Mouse (Mus musculus) megakaryocyte-erythroid progenitor cell, adult 5-6 weeks (primary cell): ENCODE measurements around the gene A530032D15Rik. TPM values are rescaled to one million over a fixed set of nuclear protein-coding genes. Genes with fewer than 3 reads are reported as not detected.
"Not testable (repeated sequence)": the region's sequence is repeated elsewhere in the genome, so short reads cannot be mapped to it uniquely, and the experiment has no call there.

Source experiments
- ATAC-seq: replicated peaks from 2 replicates; pipeline ENCODE4 v1.8.0; 2016; ENCODE audit warnings: mild to moderate bottlenecking, inconsistent platforms; ENCODE audit not compliant: severe bottlenecking, poor library complexity, low FRiP score, low TSS enrichment
- total RNA-seq, 2 experiments: library from RNA; stranded (forward) in 1 of 2; stranded (reverse) in 1 of 2; fragments of 200-1000, 215-1000 nt in 1 of 2; fragments of >200 nt in 1 of 2; fragmentation: Nextera tagmentation in 1 of 2; gene quantifications; 2 replicates each; pipeline ENCODE4 v1.2.3; 2014 to 2017

Gene A530032D15Rik
- total RNA-seq, 2 experiments from 2014 or later, result 0.28 TPM; not detected in 1

DNA sequence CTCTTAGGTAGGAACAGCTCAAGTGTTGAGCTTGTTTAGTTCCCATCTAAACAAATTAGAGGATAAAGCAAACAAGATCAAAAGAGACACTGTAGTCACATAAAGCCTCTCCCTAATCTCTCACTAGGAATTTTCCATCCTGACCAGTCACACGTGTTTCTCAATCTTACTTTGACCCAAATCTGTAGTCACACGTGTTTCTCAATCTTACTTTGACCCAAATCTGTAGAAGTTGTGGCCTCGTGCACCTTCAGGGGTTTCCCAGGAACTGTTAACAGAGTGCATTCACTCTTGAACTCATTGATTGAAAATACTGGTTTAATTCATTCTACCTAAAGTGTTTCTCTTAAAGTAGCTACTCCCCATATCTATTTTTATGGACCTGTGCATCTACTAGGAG, 36.6 kb downstream of the A530032D15Rik start:
- ATAC-seq, result not testable (repeated sequence)

DNA sequence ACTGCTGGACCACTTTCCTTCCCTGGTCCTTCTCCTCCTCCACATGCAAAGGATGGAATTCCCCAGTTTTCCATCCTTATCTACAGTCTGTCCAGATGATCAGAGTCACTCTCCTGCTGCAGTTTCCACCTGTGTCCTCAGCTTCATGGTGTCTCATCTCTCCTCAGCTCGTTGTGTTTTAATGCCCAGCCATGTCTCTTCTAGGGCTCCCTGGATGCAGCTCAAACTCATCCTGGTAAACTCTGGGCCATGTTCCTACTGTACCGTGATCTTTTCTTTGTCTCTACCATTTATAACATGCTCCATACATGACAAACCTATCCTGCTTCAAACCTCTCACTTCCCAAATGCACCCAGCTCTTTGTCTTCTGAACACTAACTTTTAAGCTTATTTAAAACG, 38.0 kb downstream of the A530032D15Rik start:
- ATAC-seq, result not testable (repeated sequence)

DNA sequence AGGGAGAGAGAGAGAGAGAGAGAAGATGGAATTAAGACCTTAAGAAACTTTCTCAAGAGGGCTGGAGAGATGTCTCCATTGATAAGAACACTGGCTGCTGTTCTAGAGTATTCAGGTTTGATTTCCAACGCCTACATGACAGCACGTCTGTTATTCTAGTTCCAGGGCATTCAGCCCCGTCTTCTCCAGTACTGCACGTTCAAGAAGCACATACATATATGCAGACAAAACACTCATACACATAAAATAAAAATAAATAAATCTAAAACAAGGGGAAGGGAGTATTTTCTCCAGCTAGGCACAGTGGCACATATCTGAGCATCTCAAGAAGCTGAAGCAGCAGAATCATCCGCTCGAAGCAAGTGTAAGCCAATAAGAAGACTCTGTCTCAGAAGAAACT, 73.9 kb downstream of the A530032D15Rik start:
- ATAC-seq, result not testable (repeated sequence)

DNA sequence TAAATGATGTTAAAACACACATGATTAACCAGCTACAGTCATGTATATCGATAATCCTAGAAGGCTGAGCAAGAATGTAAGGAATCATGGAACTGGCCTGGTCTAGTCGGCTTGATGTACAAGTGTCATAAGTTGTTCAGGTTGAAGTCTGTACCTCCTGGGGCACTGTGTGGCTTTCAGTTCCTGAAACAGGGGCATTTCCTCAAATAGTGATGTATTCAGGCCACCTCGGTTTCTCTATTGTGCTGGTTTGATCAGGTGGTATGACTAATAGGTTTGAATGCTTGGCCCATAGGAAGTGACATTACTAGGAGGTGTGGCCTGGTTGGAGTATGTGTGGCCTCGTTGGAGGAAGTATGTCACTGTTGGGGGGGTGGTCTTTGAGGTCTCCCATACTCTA, 75.3 kb downstream of the A530032D15Rik start:
- ATAC-seq, result not testable (repeated sequence)

DNA sequence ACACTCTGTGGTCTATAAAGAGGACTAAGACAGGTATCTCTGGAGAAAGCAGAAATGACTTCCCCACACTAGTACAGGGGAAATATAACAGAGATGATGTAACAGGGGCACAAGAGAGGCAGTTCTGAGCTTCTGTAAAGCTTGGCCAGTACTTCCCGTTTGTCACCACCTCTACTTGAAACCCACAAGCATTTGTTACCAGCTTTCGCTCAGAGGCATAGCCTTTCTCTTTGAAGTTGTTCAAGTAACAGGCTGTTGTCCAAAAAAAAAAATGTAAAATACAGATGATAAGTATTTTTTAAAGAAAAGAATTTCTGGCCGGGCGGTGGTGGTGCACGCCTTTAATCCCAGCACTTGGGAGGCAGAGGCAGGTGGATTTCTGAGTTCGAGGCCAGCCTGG, 76.0 kb downstream of the A530032D15Rik start:
- ATAC-seq, result not testable (repeated sequence)

Other genes with a start within 250 kb of the A530032D15Rik start
- not detected in 2 replicates for gene Slc16a14, start 174.7 kb downstream of the A530032D15Rik start, total RNA-seq (2014; fragmentation: Nextera tagmentation)
- not detected in 2 replicates for gene Slc16a14, start 174.7 kb downstream of the A530032D15Rik start, total RNA-seq (2017)
- not detected in 2 replicates for gene Gm10553, start 9.7 kb downstream of the A530032D15Rik start, total RNA-seq (2014; fragmentation: Nextera tagmentation)
- not detected in 2 replicates for gene Gm10553, start 9.7 kb downstream of the A530032D15Rik start, total RNA-seq (2017)
- 1.5 TPM in 1 of 2 replicates, not detected in the other for gene C130026I21Rik, start 160.7 kb upstream of the A530032D15Rik start, total RNA-seq (2014; fragmentation: Nextera tagmentation)
- 5.2 TPM in 1 of 2 replicates, not detected in the other for gene C130026I21Rik, start 160.7 kb upstream of the A530032D15Rik start, total RNA-seq (2017)